ENCODE assay signal across 9 mouse cellular contexts in genomic region chr6:120001718-120002117, GRCm38 (mm10). TPM values are rescaled to one million over a fixed set of nuclear protein-coding genes. Genes with fewer than 3 reads are reported as not detected.
DNase-seq lines count a peak whose midpoint lies in the region; ATAC-seq and TF ChIP-seq lines count a peak whose summit lies in the region.
"Had no signal": no experiment of that assay in that cellular context is flagged by ENCODE, and none has a peak within 500 bp of the region (broad histone marks: within the 10 kb centered on the region; RNA-seq: fewer than 3 reads in every experiment).

No protein-coding gene starts in this region.

- peak; percentile 56; the same call in 1 of the 2 replicates for ATAC-seq in liver, postnatal 0 days

- H3K27ac ChIP-seq in liver, postnatal 0 days (ENCODE audit: low read depth): no peak overlapping the region
- H3K27ac ChIP-seq: stomach, embryonic 15.5 days had no signal

- H3K4me3 ChIP-seq in liver, postnatal 0 days (ENCODE audit: low read depth, low read length): no peak overlapping the region
- H3K4me3 ChIP-seq: stomach, embryonic 15.5 days had no signal

- TF ChIP-seq CTCF in liver, postnatal 0 days (IDR thresholded peaks at IDR 0.05; ENCODE audit: low read depth): peak; percentile 79

- intact Hi-C loops in left cerebral cortex, postnatal 25 days (cut with DNase I): loop anchor here (1.0 to 10.0 kb wide), 4 partner anchors 36 to 303 kb away; partner anchors contain the start of gene Wnk1
- intact Hi-C loops in left cerebral cortex, postnatal 36 days (cut with DNase I): loop anchor here (1.0 to 5.0 kb wide), 2 partner anchors 36 to 198 kb away; partner anchors contain the start of gene Wnk1

- peaks cover 22% of the 10 kb centered on the region for H3K36me3 ChIP-seq in liver, postnatal 0 days (replicated peaks; ENCODE audit: insufficient read depth, low read length)

- H3K9me3 ChIP-seq in liver, postnatal 0 days (ENCODE audit: low read length): no peaks in the 10 kb centered on the region
- H3K9me3 ChIP-seq: stomach, embryonic 15.5 days had no signal

- peak; percentile 26 for DNase-seq in cerebellum, adult 8-10 months
- no peak for DNase-seq in cerebellum, adult 11-12 months
- peak; percentile 20 to 50 for DNase-seq in left cerebral cortex, postnatal 25 days (ENCODE audit: low spot score in 2 of 2)
- DNase-seq in left cerebral cortex, postnatal 36 days (ENCODE audit: low spot score in 2 of 2): no peak
- peak; percentile 79 for DNase-seq in adipocyte (ENCODE audit: low spot score)
- no peak for DNase-seq in liver, postnatal 0 days
- no peak for DNase-seq in spleen, postnatal 4 days (ENCODE audit: low spot score in 2 of 2)
- DNase-seq in ovary, postnatal 36 days (ENCODE audit: low spot score): no peak

- H3K4me1 ChIP-seq in liver, postnatal 0 days (ENCODE audit: insufficient read depth): peaks cover 7% of the 10 kb centered on the region; the same call in 1 of the 2 replicates
- H3K4me1 ChIP-seq: stomach, embryonic 15.5 days had no signal

- H3K27me3 ChIP-seq in liver, postnatal 0 days (ENCODE audit: insufficient read depth, low read length): no peaks in the 10 kb centered on the region
- H3K27me3 ChIP-seq: stomach, embryonic 15.5 days had no signal

- no peak for TF ChIP-seq EP300 in liver, postnatal 0 days (IDR thresholded peaks at IDR 0.05; ENCODE audit: low read depth)

- H3K4me2 ChIP-seq in liver, postnatal 0 days (ENCODE audit: low read depth, low read length): no peak overlapping the region
- H3K4me2 ChIP-seq: stomach, embryonic 15.5 days had no signal

- H3K9ac ChIP-seq in liver, postnatal 0 days (replicated peaks): no peak overlapping the region
- H3K9ac ChIP-seq: stomach, embryonic 15.5 days had no signal

RNA-seq across cellular contexts. Expression of gene Wnk1, which starts 36.8 kb away (rescaled TPM):
- 100 to 1,000 TPM; 158 to 176 TPM for total RNA-seq in left cerebral cortex, postnatal 25 days (2021)
- total RNA-seq in left cerebral cortex, postnatal 36 days (2021): 100 to 1,000 TPM; 152 to 184 TPM
- polyA plus RNA-seq in liver, postnatal 0 days (2015; fragmentation: Nextera tagmentation; extraction: Ambion mirVana): 26.6 and 27.5 TPM in 2 replicates

Comparison
In these comparisons a context has a peak if more than half of its experiments do, and no peak if none do; other contexts are left out.
1. DNase-seq: peak in cerebellum, adult 8-10 months (single experiment), left cerebral cortex, postnatal 25 days (2 of 2) and adipocyte (single experiment); none in cerebellum, adult 11-12 months (single experiment), left cerebral cortex, postnatal 36 days (0 of 2), liver, postnatal 0 days (single experiment), spleen, postnatal 4 days (0 of 2) and ovary, postnatal 36 days (single experiment).